In genomic region chr4:149654232-149654631, GRCm38 (mm10) we compare ENCODE assay signal across 9 mouse cellular contexts. TPM values are rescaled to one million over a fixed set of nuclear protein-coding genes. Genes with fewer than 3 reads are reported as not detected.
A peak's percentile ranks its signal among the peaks of the same experiment; 100 is the strongest.
DNase-seq lines count a peak whose midpoint lies in the region; ATAC-seq lines count a peak whose summit lies in the region.
"Had no signal": no experiment of that assay in that cellular context is flagged by ENCODE, and none has a peak within 500 bp of the region (broad histone marks: within the 10 kb centered on the region; RNA-seq: fewer than 3 reads in every experiment).

No protein-coding gene starts in this region.

- WGBS in heart, embryonic 12.5 days = 83% methylated on average over 4 of the region's 4 CpGs

- peaks cover 37% of the 10 kb centered on the region for H3K36me3 ChIP-seq in heart, embryonic 12.5 days

- no peak for ATAC-seq in heart, embryonic 12.5 days (ENCODE audit: insufficient number of reproducible peaks, low FRiP score)
- ATAC-seq in inflammation-experienced regulatory T-cells, adult 6 months = no peak

- H3K9me3 ChIP-seq in heart, embryonic 12.5 days (replicated peaks) = no peaks in the 10 kb centered on the region
- H3K9me3 ChIP-seq: neural tube, embryonic 13.5 days had no signal

- DNase-seq in heart, postnatal 36 days = peak; percentile 42 to 54
- peak; percentile 27 for DNase-seq in urinary bladder, postnatal 25 days (ENCODE audit: low spot score)
- DNase-seq in urinary bladder, postnatal 10 days (ENCODE audit: low spot score) = no peak
- DNase-seq in embryo, embryonic 11 days = peak; percentile 38
- peak; percentile 80 for DNase-seq in naive thymus-derived CD4-positive, alpha-beta T cell, adult 2 months (ENCODE audit: low read depth)
- no peak for DNase-seq in urinary bladder, postnatal 36 days (ENCODE audit: low spot score in 2 of 2)

- H3K4me1 ChIP-seq in heart, embryonic 12.5 days (replicated peaks) = 0 out of 2 replicates have a peak, but pooled peaks cover under 1% of the 10 kb centered on the region
- H3K4me1 ChIP-seq: neural tube, embryonic 13.5 days had no signal

- H3K4me3 ChIP-seq in heart, embryonic 12.5 days = no peak overlapping the region
- H3K4me3 ChIP-seq: neural tube, embryonic 13.5 days had no signal

- intact Hi-C loops in heart, postnatal 36 days (cut with DNase I) = no loop called here

- H3K9ac ChIP-seq in heart, embryonic 12.5 days = no peak overlapping the region
- H3K9ac ChIP-seq: neural tube, embryonic 13.5 days had no signal

- H3K27me3 ChIP-seq in heart, embryonic 12.5 days (replicated peaks) = no peaks in the 10 kb centered on the region
- H3K27me3 ChIP-seq: neural tube, embryonic 13.5 days had no signal

- no peak overlapping the region for H3K27ac ChIP-seq in heart, embryonic 12.5 days (ENCODE audit: poor library complexity, severe bottlenecking)
- H3K27ac ChIP-seq: neural tube, embryonic 13.5 days had no signal

- H3K4me2 ChIP-seq in heart, embryonic 12.5 days = no peak overlapping the region
- H3K4me2 ChIP-seq: neural tube, embryonic 13.5 days had no signal

RNA-seq across cellular contexts. Expression of gene Pik3cd, which starts 48.1 kb away (rescaled TPM):
- 1 to 10 TPM; 4.3 to 5.9 TPM for total RNA-seq in heart, postnatal 36 days (2021)
- 3.5 and 3.7 TPM in 2 replicates for polyA plus RNA-seq in heart, embryonic 12.5 days (2016; fragmentation: Nextera tagmentation; extraction: Ambion mirVana)
- 100 to 1,000 TPM; 108 to 124 (median 115) TPM for polyA plus RNA-seq in inflammation-experienced regulatory T-cells, adult 6 months (2017; shearing (Covaris generic))

Comparison
In these comparisons a context has a peak if more than half of its experiments do, and no peak if none do; other contexts are left out.
1. DNase-seq: peak in heart, postnatal 36 days (2 of 2), urinary bladder, postnatal 25 days (single experiment), embryo, embryonic 11 days (single experiment) and naive thymus-derived CD4-positive, alpha-beta T cell, adult 2 months (single experiment); none in urinary bladder, postnatal 10 days (single experiment) and urinary bladder, postnatal 36 days (0 of 2).
2. RNA of gene Pik3cd, which starts 48.1 kb away (polyA plus RNA-seq): 108 to 124 TPM in inflammation-experienced regulatory T-cells, adult 6 months; 3.5 to 3.7 TPM in heart, embryonic 12.5 days; every median in the first group is over 10 times any median in the second.